In genomic region chr9:102784329-102785026, GRCm38 (mm10) we compare ENCODE assay signal across 8 mouse cellular contexts. TPM values are rescaled to one million over a fixed set of nuclear protein-coding genes. Genes with fewer than 3 reads are reported as not detected.
DNase-seq lines count a peak whose midpoint lies in the region; ATAC-seq and TF ChIP-seq lines count a peak whose summit lies in the region.

No protein-coding gene starts in this region.

- peaks cover 26% of the 10 kb centered on the region for H3K4me1 ChIP-seq in hindbrain, embryonic 10.5 days (replicated peaks)
- peaks cover 11% of the 10 kb centered on the region for H3K4me1 ChIP-seq in hindbrain, embryonic 12.5 days
- no peaks in the 10 kb centered on the region for H3K4me1 ChIP-seq in intestine, postnatal 0 days (replicated peaks; ENCODE audit: control insufficient read depth, insufficient read depth, low read length)
- H3K4me1 ChIP-seq in midbrain, embryonic 15.5 days = 0 out of 2 replicates have a peak, but pooled peaks cover 3% of the 10 kb centered on the region

- H3K36me3 ChIP-seq in hindbrain, embryonic 10.5 days = no peaks in the 10 kb centered on the region
- no peaks in the 10 kb centered on the region for H3K36me3 ChIP-seq in hindbrain, embryonic 12.5 days
- no peaks in the 10 kb centered on the region for H3K36me3 ChIP-seq in intestine, postnatal 0 days (ENCODE audit: control insufficient read depth, insufficient read depth)
- H3K36me3 ChIP-seq in midbrain, embryonic 15.5 days (replicated peaks) = no peaks in the 10 kb centered on the region

- no peaks in the 10 kb centered on the region for H3K27me3 ChIP-seq in hindbrain, embryonic 10.5 days (ENCODE audit: insufficient read depth, poor library complexity, severe bottlenecking)
- H3K27me3 ChIP-seq in hindbrain, embryonic 12.5 days = no peaks in the 10 kb centered on the region
- no peaks in the 10 kb centered on the region for H3K27me3 ChIP-seq in intestine, postnatal 0 days (replicated peaks; ENCODE audit: control insufficient read depth, insufficient read depth, low read length)
- no peaks in the 10 kb centered on the region for H3K27me3 ChIP-seq in midbrain, embryonic 15.5 days (replicated peaks)

- H3K4me2 ChIP-seq in hindbrain, embryonic 12.5 days (replicated peaks) = no peak overlapping the region
- H3K4me2 ChIP-seq in intestine, postnatal 0 days (replicated peaks; ENCODE audit: low read depth) = no peak overlapping the region
- H3K4me2 ChIP-seq in midbrain, embryonic 15.5 days = no peak overlapping the region

- peak overlapping the region; percentile 67 for H3K27ac ChIP-seq in hindbrain, embryonic 10.5 days
- no peak overlapping the region for H3K27ac ChIP-seq in hindbrain, embryonic 12.5 days
- H3K27ac ChIP-seq in intestine, postnatal 0 days (ENCODE audit: low read depth, low read length) = no peak overlapping the region
- H3K27ac ChIP-seq in midbrain, embryonic 15.5 days = no peak overlapping the region

- H3K9ac ChIP-seq in hindbrain, embryonic 12.5 days = no peak overlapping the region
- no peak overlapping the region for H3K9ac ChIP-seq in intestine, postnatal 0 days (ENCODE audit: low read depth, low read length)
- H3K9ac ChIP-seq in midbrain, embryonic 15.5 days = no peak overlapping the region

- no peak overlapping the region for H3K4me3 ChIP-seq in hindbrain, embryonic 10.5 days
- H3K4me3 ChIP-seq in hindbrain, embryonic 12.5 days = no peak overlapping the region
- no peak overlapping the region for H3K4me3 ChIP-seq in intestine, postnatal 0 days (ENCODE audit: low read depth, low read length)
- H3K4me3 ChIP-seq in midbrain, embryonic 15.5 days = no peak overlapping the region

- ATAC-seq in hindbrain, embryonic 12.5 days (ENCODE audit: low FRiP score) = no peak; the same call in 1 of the 2 replicates
- ATAC-seq in intestine, postnatal 0 days = 0 out of 2 replicates have a peak, but pooled peaks have one; percentile 29
- peak; percentile 80 for ATAC-seq in midbrain, embryonic 15.5 days (replicated peaks)

- intact Hi-C loops in gastrocnemius, postnatal 36 days (cut with DNase I) = loop anchor here (1.0 to 5.0 kb wide), 2 partner anchors 83 to 148 kb away; no protein-coding TSS in a partner anchor
- intact Hi-C loops in left cerebral cortex, postnatal 4 days (cut with DNase I) = loop anchor here (2.0 to 5.0 kb wide), 2 partner anchors 67 to 148 kb away; partner anchors contain the start of gene Amotl2

- 12% methylated on average over 10 of the region's 10 CpGs for WGBS in hindbrain, embryonic 10.5 days
- WGBS in hindbrain, embryonic 12.5 days = 13% methylated on average over 10 of the region's 10 CpGs
- 13% methylated on average over 10 of the region's 10 CpGs for WGBS in intestine, postnatal 0 days
- 14% methylated on average over 10 of the region's 10 CpGs for whole genome bisulfite sequencing in midbrain, embryonic 15.5 days

- DNase-seq in hindbrain, embryonic 10.5 days (ENCODE audit: low spot score) = peak; percentile 92
- peak; percentile 83 for DNase-seq in embryo, embryonic 11.5 days (ENCODE audit: low read depth, low spot score)
- peak; percentile 88 to 92 for DNase-seq in gastrocnemius, postnatal 36 days
- DNase-seq in left cerebral cortex, postnatal 4 days = peak; percentile 87
- DNase-seq in spleen, adult 12 weeks (ENCODE audit: low spot score) = peak; percentile 52

- TF ChIP-seq CTCF in intestine, postnatal 0 days (IDR thresholded peaks at IDR 0.05; ENCODE audit: low read depth) = peak; percentile 99

- no peaks in the 10 kb centered on the region for H3K9me3 ChIP-seq in hindbrain, embryonic 10.5 days
- no peaks in the 10 kb centered on the region for H3K9me3 ChIP-seq in hindbrain, embryonic 12.5 days (replicated peaks)
- no peaks in the 10 kb centered on the region for H3K9me3 ChIP-seq in intestine, postnatal 0 days (ENCODE audit: control insufficient read depth)
- H3K9me3 ChIP-seq in midbrain, embryonic 15.5 days = no peaks in the 10 kb centered on the region

RNA-seq across cellular contexts. Expression of gene Ryk, which starts 50.2 kb away (rescaled TPM):
- 13.3 and 13.9 TPM in 2 replicates for polyA plus RNA-seq in hindbrain, embryonic 10.5 days (2016; fragmentation: Nextera tagmentation; extraction: Ambion mirVana)
- 18.2 and 18.3 TPM in 2 replicates for polyA plus RNA-seq in hindbrain, embryonic 12.5 days (2016; fragmentation: Nextera tagmentation; extraction: Ambion mirVana)
- 10 to 100 TPM; 40.7 to 46.7 TPM for total RNA-seq in gastrocnemius, postnatal 36 days (2021)
- 22.3 and 23.9 TPM in 2 replicates for polyA plus RNA-seq in intestine, postnatal 0 days (2015; fragmentation: Nextera tagmentation; extraction: Ambion mirVana)
- 10 to 100 TPM; 50.7 to 54.5 TPM for total RNA-seq in left cerebral cortex, postnatal 4 days (2021)
- 12.5 and 14.1 TPM in 2 replicates for polyA plus RNA-seq in midbrain, embryonic 15.5 days (2015; fragmentation: Nextera tagmentation; extraction: Ambion mirVana)
